Mouse (Mus musculus): ENCODE data around the gene Grik5. TPM values are rescaled to one million over a fixed set of nuclear protein-coding genes. Genes with fewer than 3 reads are reported as not detected.

Gene Grik5
- polyA plus RNA-seq, 1 experiment from 2014 or later, result 3.4 TPM

- no peak overlapping the region for H3K4me3 ChIP-seq (replicated peaks; ENCODE audit: low read depth, low read length)
- H3K36me3 ChIP-seq (ENCODE audit: insufficient read depth, low read length), result no peaks in the 10 kb centered on the region
- ATAC-seq (replicated peaks; ENCODE audit: low FRiP score, low read depth) (no peak), DNase-seq (ENCODE audit: low spot score) (no peak)
- no peak overlapping the region for H3K9ac ChIP-seq (ENCODE audit: low read depth, low read length)
- no peaks in the 10 kb centered on the region for H3K9me3 ChIP-seq (replicated peaks; ENCODE audit: low read length)
- no peaks in the 10 kb centered on the region for H3K4me1 ChIP-seq (replicated peaks; ENCODE audit: insufficient read depth, low read length)
- 80% methylated on average over 9 of the region's 9 CpGs for WGBS
- H3K27me3 ChIP-seq (ENCODE audit: insufficient read depth, low read length), result no peaks in the 10 kb centered on the region
- TF ChIP-seq CTCF (IDR thresholded peaks at IDR 0.05; ENCODE audit: low read depth), result no peak
- H3K4me2 ChIP-seq (ENCODE audit: low read length), result no peak overlapping the region
- no peak overlapping the region for H3K27ac ChIP-seq
Measured at GRCm38 (mm10) chr7:25110336-25110735, 38.2 kb upstream of the Grik5 start.

GRCm38 (mm10) chr7:25109355-25109754, 37.2 kb upstream of the Grik5 start:
- no peaks in the 10 kb centered on the region for H3K4me1 ChIP-seq (replicated peaks; ENCODE audit: insufficient read depth, low read length)
- ATAC-seq (replicated peaks; ENCODE audit: low FRiP score, low read depth) (no peak), DNase-seq (ENCODE audit: low spot score) (no peak)
- WGBS, result 77% methylated on average over 12 of the region's 12 CpGs
- no peak for TF ChIP-seq CTCF (IDR thresholded peaks at IDR 0.05; ENCODE audit: low read depth)
- H3K27ac ChIP-seq, result no peak overlapping the region
- H3K36me3 ChIP-seq (ENCODE audit: insufficient read depth, low read length), result no peaks in the 10 kb centered on the region
- no peak overlapping the region for H3K4me2 ChIP-seq (ENCODE audit: low read length)
- H3K27me3 ChIP-seq (ENCODE audit: insufficient read depth, low read length), result no peaks in the 10 kb centered on the region
- no peaks in the 10 kb centered on the region for H3K9me3 ChIP-seq (replicated peaks; ENCODE audit: low read length)
- no peak overlapping the region for H3K4me3 ChIP-seq (replicated peaks; ENCODE audit: low read depth, low read length)
- H3K9ac ChIP-seq (ENCODE audit: low read depth, low read length), result no peak overlapping the region

- ATAC-seq (replicated peaks; ENCODE audit: low FRiP score, low read depth) (0 out of 2 replicates have a peak, but pooled peaks have one; percentile 41), DNase-seq (ENCODE audit: low spot score) (peak; percentile 15)
- Histone ChIP-seq H3K27me3 (ENCODE audit: insufficient read depth, low read length) (no peaks in the 10 kb centered on the region), H3K4me3 (replicated peaks; ENCODE audit: low read depth, low read length) (no peak overlapping the region), H3K36me3 (ENCODE audit: insufficient read depth, low read length) (no peaks in the 10 kb centered on the region), H3K27ac (no peak overlapping the region), H3K4me1 (replicated peaks; ENCODE audit: insufficient read depth, low read length) (no peaks in the 10 kb centered on the region), H3K9ac (ENCODE audit: low read depth, low read length) (no peak overlapping the region), H3K9me3 (replicated peaks; ENCODE audit: low read length) (no peaks in the 10 kb centered on the region), H3K4me2 (ENCODE audit: low read length) (no peak overlapping the region)
- no peak for TF ChIP-seq CTCF (IDR thresholded peaks at IDR 0.05; ENCODE audit: low read depth)
- 39% methylated on average over 16 of the region's 17 CpGs for WGBS
Measured at GRCm38 (mm10) chr7:25106790-25107502, 34.8 kb upstream of the Grik5 start.

GRCm38 (mm10) chr7:25105411-25106160, 33.4 kb upstream of the Grik5 start:
- no peak overlapping the region for H3K4me3 ChIP-seq (replicated peaks; ENCODE audit: low read depth, low read length)
- H3K4me2 ChIP-seq (ENCODE audit: low read length), result no peak overlapping the region
- peak; percentile 93 for TF ChIP-seq CTCF (IDR thresholded peaks at IDR 0.05; ENCODE audit: low read depth)
- H3K27me3 ChIP-seq (ENCODE audit: insufficient read depth, low read length), result no peaks in the 10 kb centered on the region
- 22% methylated on average over 17 of the region's 17 CpGs for WGBS
- no peaks in the 10 kb centered on the region for H3K4me1 ChIP-seq (replicated peaks; ENCODE audit: insufficient read depth, low read length)
- DNase-seq (ENCODE audit: low spot score), result peak; percentile 77
- H3K9ac ChIP-seq (ENCODE audit: low read depth, low read length), result no peak overlapping the region
- H3K9me3 ChIP-seq (replicated peaks; ENCODE audit: low read length), result no peaks in the 10 kb centered on the region
- no peaks in the 10 kb centered on the region for H3K36me3 ChIP-seq (ENCODE audit: insufficient read depth, low read length)
- ATAC-seq (replicated peaks; ENCODE audit: low FRiP score, low read depth), result 0 out of 2 replicates have a peak, but pooled peaks have one; percentile 22
- no peak overlapping the region for H3K27ac ChIP-seq

- no peak for DNase-seq (ENCODE audit: low spot score)
- TF ChIP-seq CTCF (IDR thresholded peaks at IDR 0.05; ENCODE audit: low read depth), result peak; percentile 43; the same call in 1 of the 2 replicates
- WGBS, result 53% methylated on average over 4 of the region's 4 CpGs
Measured at GRCm38 (mm10) chr7:25099581-25099980, 27.4 kb upstream of the Grik5 start.

GRCm38 (mm10) chr7:25098169-25098568, 26.0 kb upstream of the Grik5 start:
- Histone ChIP-seq H3K27ac (no peak overlapping the region), H3K4me3 (replicated peaks; ENCODE audit: low read depth, low read length) (no peak overlapping the region), H3K9me3 (replicated peaks; ENCODE audit: low read length) (no peaks in the 10 kb centered on the region), H3K27me3 (ENCODE audit: insufficient read depth, low read length) (no peaks in the 10 kb centered on the region), H3K36me3 (ENCODE audit: insufficient read depth, low read length) (no peaks in the 10 kb centered on the region), H3K4me1 (replicated peaks; ENCODE audit: insufficient read depth, low read length) (no peaks in the 10 kb centered on the region), H3K9ac (ENCODE audit: low read depth, low read length) (no peak overlapping the region), H3K4me2 (ENCODE audit: low read length) (no peak overlapping the region)
- ATAC-seq (replicated peaks; ENCODE audit: low FRiP score, low read depth), result no peak
- 69% methylated on average over 3 of the region's 3 CpGs for WGBS
- no peak for TF ChIP-seq CTCF (IDR thresholded peaks at IDR 0.05; ENCODE audit: low read depth)
- no peak for DNase-seq (ENCODE audit: low spot score)

More at GRCm38 (mm10) chr7:25099581-25099980, 27.4 kb upstream of the Grik5 start:
- no peak for ATAC-seq (replicated peaks; ENCODE audit: low FRiP score, low read depth)
- Histone ChIP-seq H3K36me3 (ENCODE audit: insufficient read depth, low read length) (no peaks in the 10 kb centered on the region), H3K27ac (no peak overlapping the region), H3K9ac (ENCODE audit: low read depth, low read length) (no peak overlapping the region), H3K27me3 (ENCODE audit: insufficient read depth, low read length) (no peaks in the 10 kb centered on the region), H3K4me3 (replicated peaks; ENCODE audit: low read depth, low read length) (no peak overlapping the region), H3K4me2 (ENCODE audit: low read length) (no peak overlapping the region), H3K9me3 (replicated peaks; ENCODE audit: low read length) (no peaks in the 10 kb centered on the region), H3K4me1 (replicated peaks; ENCODE audit: insufficient read depth, low read length) (no peaks in the 10 kb centered on the region)
